Comparison of ENCODE assay signal across 8 mouse cellular contexts in genomic region chr11:116025056-116025845, GRCm38 (mm10). TPM values are rescaled to one million over a fixed set of nuclear protein-coding genes. Genes with fewer than 3 reads are reported as not detected.
DNase-seq lines count a peak whose midpoint lies in the region; ATAC-seq and TF ChIP-seq lines count a peak whose summit lies in the region.
"Had no signal": no experiment of that assay in that cellular context is flagged by ENCODE, and none has a peak within 500 bp of the region (broad histone marks: within the 10 kb centered on the region; RNA-seq: fewer than 3 reads in every experiment).

No protein-coding gene starts in this region.

- no peak for DNase-seq in heart, postnatal 0 days (ENCODE audit: low spot score)
- DNase-seq in heart, adult 9 months (ENCODE audit: low spot score in 2 of 2) = no peak
- no peak for DNase-seq in embryonic facial prominence, embryonic 10.5 days (ENCODE audit: low spot score)
- DNase-seq in midbrain, embryonic 10.5 days (ENCODE audit: low spot score) = no peak
- no peak for DNase-seq in retina, postnatal 1 day
- no peak for DNase-seq in left cerebral cortex, postnatal 36 days (ENCODE audit: low spot score in 2 of 2)

- TF ChIP-seq EP300 in heart, postnatal 0 days (IDR thresholded peaks at IDR 0.05; ENCODE audit: low read depth) = no peak

- peaks cover 5% of the 10 kb centered on the region; the same call in 1 of the 2 replicates for H3K4me1 ChIP-seq in heart, postnatal 0 days (ENCODE audit: control insufficient read depth, insufficient read depth)
- H3K4me1 ChIP-seq in embryonic facial prominence, embryonic 10.5 days = peaks cover 10% of the 10 kb centered on the region
- H3K4me1 ChIP-seq in forebrain, embryonic 16.5 days (replicated peaks; ENCODE audit: control insufficient read depth, insufficient read depth, low read length) = peaks cover 15% of the 10 kb centered on the region
- peaks cover 18% of the 10 kb centered on the region for H3K4me1 ChIP-seq in midbrain, embryonic 10.5 days

- no peaks in the 10 kb centered on the region for H3K9me3 ChIP-seq in heart, postnatal 0 days (replicated peaks; ENCODE audit: control insufficient read depth, low read length)
- no peaks in the 10 kb centered on the region for H3K9me3 ChIP-seq in embryonic facial prominence, embryonic 10.5 days
- no peaks in the 10 kb centered on the region for H3K9me3 ChIP-seq in forebrain, embryonic 16.5 days (ENCODE audit: control insufficient read depth, low read length)
- no peaks in the 10 kb centered on the region for H3K9me3 ChIP-seq in midbrain, embryonic 10.5 days (replicated peaks)
- H3K9me3 ChIP-seq: lung, embryonic 15.5 days had no signal

- ATAC-seq in heart, postnatal 0 days (ENCODE audit: insufficient read depth, low read depth) = no peak
- no peak for ATAC-seq in forebrain, embryonic 16.5 days

- H3K27me3 ChIP-seq in heart, postnatal 0 days (ENCODE audit: control insufficient read depth, insufficient read depth, low read length) = no peaks in the 10 kb centered on the region
- no peaks in the 10 kb centered on the region for H3K27me3 ChIP-seq in embryonic facial prominence, embryonic 10.5 days (replicated peaks; ENCODE audit: low read depth, poor library complexity, severe bottlenecking)
- H3K27me3 ChIP-seq in forebrain, embryonic 16.5 days (replicated peaks; ENCODE audit: control insufficient read depth, insufficient read depth, low read length) = no peaks in the 10 kb centered on the region
- H3K27me3 ChIP-seq in midbrain, embryonic 10.5 days (ENCODE audit: low read depth, poor library complexity, severe bottlenecking) = no peaks in the 10 kb centered on the region
- H3K27me3 ChIP-seq: lung, embryonic 15.5 days had no signal

- H3K4me3 ChIP-seq in heart, postnatal 0 days (ENCODE audit: low read depth, low read length) = no peak overlapping the region
- peak overlapping the region; percentile 97; the same call in 1 of the 2 replicates for H3K4me3 ChIP-seq in embryonic facial prominence, embryonic 10.5 days
- no peak overlapping the region for H3K4me3 ChIP-seq in forebrain, embryonic 16.5 days (replicated peaks; ENCODE audit: low read length)
- H3K4me3 ChIP-seq in midbrain, embryonic 10.5 days = no peak overlapping the region

- H3K4me2 ChIP-seq in heart, postnatal 0 days (ENCODE audit: low read depth, low read length) = no peak overlapping the region
- no peak overlapping the region for H3K4me2 ChIP-seq in forebrain, embryonic 16.5 days (ENCODE audit: low read length)
- H3K4me2 ChIP-seq: lung, embryonic 15.5 days had no signal

- H3K9ac ChIP-seq in heart, postnatal 0 days (replicated peaks; ENCODE audit: low read depth, low read length) = no peak overlapping the region
- no peak overlapping the region for H3K9ac ChIP-seq in forebrain, embryonic 16.5 days (replicated peaks; ENCODE audit: low read depth, low read length)
- H3K9ac ChIP-seq: lung, embryonic 15.5 days had no signal

- WGBS in heart, postnatal 0 days = 89% methylated on average over 3 of the region's 3 CpGs
- 87% methylated on average over 3 of the region's 3 CpGs for WGBS in embryonic facial prominence, embryonic 10.5 days
- 92% methylated on average over 3 of the region's 3 CpGs for WGBS in forebrain, embryonic 16.5 days
- 89% methylated on average over 3 of the region's 3 CpGs for WGBS in midbrain, embryonic 10.5 days

- peak overlapping the region; percentile 51; the same call in 1 of the 2 replicates for H3K27ac ChIP-seq in heart, postnatal 0 days (ENCODE audit: low read depth)
- H3K27ac ChIP-seq in embryonic facial prominence, embryonic 10.5 days (replicated peaks) = peak overlapping the region; percentile 63
- H3K27ac ChIP-seq in forebrain, embryonic 16.5 days (ENCODE audit: low read length) = peak overlapping the region; percentile 69
- H3K27ac ChIP-seq in midbrain, embryonic 10.5 days (replicated peaks) = peak overlapping the region; percentile 98

- TF ChIP-seq CTCF in heart, postnatal 0 days (IDR thresholded peaks at IDR 0.05; ENCODE audit: low read depth) = no peak

- peaks cover 22% of the 10 kb centered on the region for H3K36me3 ChIP-seq in heart, postnatal 0 days (replicated peaks; ENCODE audit: control insufficient read depth, insufficient read depth, low read length)
- H3K36me3 ChIP-seq in embryonic facial prominence, embryonic 10.5 days (replicated peaks) = peaks cover 26% of the 10 kb centered on the region
- peaks cover 12% of the 10 kb centered on the region for H3K36me3 ChIP-seq in forebrain, embryonic 16.5 days (ENCODE audit: control insufficient read depth, insufficient read depth)
- peaks cover 23% of the 10 kb centered on the region for H3K36me3 ChIP-seq in midbrain, embryonic 10.5 days

- intact Hi-C loops in left cerebral cortex, postnatal 36 days (cut with DNase I) = no loop called here

RNA-seq across cellular contexts. Expression of gene H3f3b, which starts 2.5 kb away (rescaled TPM):
- 365 and 410 TPM in 2 replicates for total RNA-seq in heart, postnatal 0 days (2014; rRNA removed; ENCODE audit: low replicate concordance)
- 518 and 561 TPM in 2 replicates for polyA plus RNA-seq in heart, postnatal 0 days (2015; fragmentation: Nextera tagmentation; extraction: Ambion mirVana)
- 1,824 and 1,981 TPM in 2 replicates for polyA plus RNA-seq in embryonic facial prominence, embryonic 10.5 days (2016; fragmentation: Nextera tagmentation; extraction: Ambion mirVana)
- polyA plus RNA-seq in forebrain, embryonic 16.5 days (2015; fragmentation: Nextera tagmentation; extraction: Ambion mirVana) = 2,318 and 2,532 TPM in 2 replicates
- 1,512 and 1,693 TPM in 2 replicates for polyA plus RNA-seq in midbrain, embryonic 10.5 days (2016; fragmentation: Nextera tagmentation; extraction: Ambion mirVana)
- 100 to 1,000 TPM; 253 to 254 TPM for total RNA-seq in left cerebral cortex, postnatal 36 days (2021)

RNA-seq across cellular contexts. Expression of gene Unk, which starts 4.9 kb away (rescaled TPM):
- total RNA-seq in heart, postnatal 0 days (2014; rRNA removed; ENCODE audit: low replicate concordance) = 23.1 and 26.1 TPM in 2 replicates
- polyA plus RNA-seq in heart, postnatal 0 days (2015; fragmentation: Nextera tagmentation; extraction: Ambion mirVana) = 8.4 and 9.5 TPM in 2 replicates
- 49.4 and 50.9 TPM in 2 replicates for polyA plus RNA-seq in embryonic facial prominence, embryonic 10.5 days (2016; fragmentation: Nextera tagmentation; extraction: Ambion mirVana)
- polyA plus RNA-seq in forebrain, embryonic 16.5 days (2015; fragmentation: Nextera tagmentation; extraction: Ambion mirVana) = 37.6 and 42.1 TPM in 2 replicates
- polyA plus RNA-seq in midbrain, embryonic 10.5 days (2016; fragmentation: Nextera tagmentation; extraction: Ambion mirVana) = 46.4 and 52.2 TPM in 2 replicates
- 10 to 100 TPM; 18.9 to 27.0 TPM for total RNA-seq in left cerebral cortex, postnatal 36 days (2021)

RNA-seq across cellular contexts. Expression of gene Galk1, which starts 12.7 kb away (rescaled TPM):
- 90.4 and 98.3 TPM in 2 replicates for total RNA-seq in heart, postnatal 0 days (2014; rRNA removed; ENCODE audit: low replicate concordance)
- 86.3 and 88.4 TPM in 2 replicates for polyA plus RNA-seq in heart, postnatal 0 days (2015; fragmentation: Nextera tagmentation; extraction: Ambion mirVana)
- polyA plus RNA-seq in embryonic facial prominence, embryonic 10.5 days (2016; fragmentation: Nextera tagmentation; extraction: Ambion mirVana) = 212 and 216 TPM in 2 replicates
- polyA plus RNA-seq in forebrain, embryonic 16.5 days (2015; fragmentation: Nextera tagmentation; extraction: Ambion mirVana) = 61.3 and 64.2 TPM in 2 replicates
- polyA plus RNA-seq in midbrain, embryonic 10.5 days (2016; fragmentation: Nextera tagmentation; extraction: Ambion mirVana) = 161 and 210 TPM in 2 replicates
- 10 to 100 TPM; 15.8 to 18.6 TPM for total RNA-seq in left cerebral cortex, postnatal 36 days (2021)

RNA-seq across cellular contexts. Expression of gene Itgb4, which starts 50.7 kb away (rescaled TPM):
- 1.1 and 1.5 TPM in 2 replicates for total RNA-seq in heart, postnatal 0 days (2014; rRNA removed; ENCODE audit: low replicate concordance)
- polyA plus RNA-seq in heart, postnatal 0 days (2015; fragmentation: Nextera tagmentation; extraction: Ambion mirVana) = 0.85 and 1.1 TPM in 2 replicates
- polyA plus RNA-seq in embryonic facial prominence, embryonic 10.5 days (2016; fragmentation: Nextera tagmentation; extraction: Ambion mirVana) = 1.1 and 1.5 TPM in 2 replicates
- polyA plus RNA-seq in forebrain, embryonic 16.5 days (2015; fragmentation: Nextera tagmentation; extraction: Ambion mirVana) = 0.67 and 0.80 TPM in 2 replicates
- polyA plus RNA-seq in midbrain, embryonic 10.5 days (2016; fragmentation: Nextera tagmentation; extraction: Ambion mirVana) = 0.63 and 0.67 TPM in 2 replicates
- 1 to 10 TPM; 5.1 to 7.3 TPM for total RNA-seq in left cerebral cortex, postnatal 36 days (2021)

RNA-seq across cellular contexts. Expression of gene Unc13d, which starts 52.5 kb away (rescaled TPM):
- 0.27 and 2.7 TPM in 2 replicates for total RNA-seq in heart, postnatal 0 days (2014; rRNA removed; ENCODE audit: low replicate concordance)
- 0.42 and 0.47 TPM in 2 replicates for polyA plus RNA-seq in heart, postnatal 0 days (2015; fragmentation: Nextera tagmentation; extraction: Ambion mirVana)
- 2.9 TPM in 2 replicates for polyA plus RNA-seq in embryonic facial prominence, embryonic 10.5 days (2016; fragmentation: Nextera tagmentation; extraction: Ambion mirVana)
- polyA plus RNA-seq in forebrain, embryonic 16.5 days (2015; fragmentation: Nextera tagmentation; extraction: Ambion mirVana) = 0.60 and 0.62 TPM in 2 replicates
- 2.5 and 3.1 TPM in 2 replicates for polyA plus RNA-seq in midbrain, embryonic 10.5 days (2016; fragmentation: Nextera tagmentation; extraction: Ambion mirVana)
- 1 to 10 TPM in 1 of 2 experiments, under 1 TPM in 1; 0.93 to 1.0 TPM for total RNA-seq in left cerebral cortex, postnatal 36 days (2021)
